Mouse (Mus musculus) limb, embryonic 15.5 days (tissue): ENCODE measurements around the gene Cfdp1. TPM values are rescaled to one million over a fixed set of nuclear protein-coding genes. Genes with fewer than 3 reads are reported as not detected.
A peak's percentile ranks its signal among the peaks of the same experiment; 100 is the strongest.
"Not testable (repeated sequence)": the region's sequence is repeated elsewhere in the genome, so short reads cannot be mapped to it uniquely, and the experiment has no call there.

ENCODE experiments used
- ATAC-seq: fragments of 200-750 bp; cut with Nextera tagmentation; 2 replicates; pipeline ENCODE4 v1.8.0; 2017; ENCODE audit warnings: low read depth, moderate TSS enrichment; ENCODE audit not compliant: insufficient number of reproducible peaks, low FRiP score, low TSS enrichment
- H3K27ac ChIP-seq: fragments of 300-500 bp; sonication (generic); 2 replicates; pipeline ENCODE4 v1.5.1; 2015; ENCODE audit warnings: moderate library complexity, mild to moderate bottlenecking, inconsistent platforms
- H3K27me3 ChIP-seq: fragments of 300-500 bp; sonication (generic); 2 replicates; pipeline ENCODE4 v1.6.1; 2015; ENCODE audit warnings: inconsistent platforms
- H3K36me3 ChIP-seq: fragments of 300-500 bp; sonication (generic); 2 replicates; pipeline ENCODE4 v1.6.1; 2015; ENCODE audit warnings: inconsistent platforms
- H3K4me1 ChIP-seq: fragments of 300-500 bp; sonication (generic); 2 replicates; pipeline ENCODE4 v1.6.1; 2015; ENCODE audit warnings: inconsistent platforms
- H3K4me2 ChIP-seq: fragments of 300-500 bp; sonication (generic); 2 replicates; pipeline ENCODE4 v1.6.1; 2015; ENCODE audit warnings: mild to moderate bottlenecking, inconsistent platforms
- H3K4me3 ChIP-seq: fragments of 300-500 bp; sonication (generic); 2 replicates; pipeline ENCODE4 v1.5.1; 2015; ENCODE audit warnings: mild to moderate bottlenecking, inconsistent platforms
- H3K9ac ChIP-seq: fragments of 300-500 bp; sonication (generic); 2 replicates; pipeline ENCODE4 v1.6.1; 2015; ENCODE audit warnings: inconsistent platforms
- H3K9me3 ChIP-seq: fragments of 300-500 bp; sonication (generic); 2 replicates; pipeline ENCODE4 v1.6.1; 2016; ENCODE audit warnings: inconsistent platforms
- WGBS: fragments of 180-500 bp; shearing (Covaris S2); methylation state at CpG from one replicate; pipeline ENCODE4 v1.1.7; 2015; 5-methylcytosine and 5-hydroxymethylcytosine counted together
- polyA plus RNA-seq: library from polyadenylated mRNA; unstranded; fragments of >200 nt; fragmentation: Nextera tagmentation; extraction: Ambion mirVana; gene quantifications from 2 replicates; pipeline ENCODE4 v1.2.1, GENCODE M21; 2015

Cfdp1 gene
- polyA plus RNA-seq, 1 experiment from 2014 or later: 232 TPM

DNA sequence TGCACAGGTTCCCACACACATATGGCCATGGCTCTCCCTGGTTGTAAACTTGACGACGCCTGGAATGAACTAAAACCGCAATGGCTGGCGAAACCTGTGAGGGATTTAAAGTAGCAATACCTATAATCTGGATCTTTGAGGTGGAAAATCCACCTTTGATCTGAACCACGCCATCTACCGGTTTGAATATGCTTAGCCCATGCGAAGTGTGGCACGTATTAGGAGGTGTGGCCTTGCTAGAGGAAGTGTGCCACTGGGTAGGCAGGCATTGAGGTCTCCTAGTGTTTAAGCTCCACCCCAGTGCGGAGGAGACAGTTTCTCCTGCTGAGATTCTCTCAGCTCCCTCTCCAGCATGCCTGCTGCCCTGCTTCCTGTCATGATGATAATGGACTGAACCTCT is 23.6 kb upstream of the Cfdp1 start:
- no peak overlapping the region for H3K4me2 ChIP-seq
- H3K9ac ChIP-seq: no peak overlapping the region
- ATAC-seq: no peak
- no peak overlapping the region for H3K27ac ChIP-seq
- peaks cover 3% of the 10 kb centered on the region; the same call in 1 of the 2 replicates for H3K36me3 ChIP-seq
- no peaks in the 10 kb centered on the region for H3K9me3 ChIP-seq
- no peaks in the 10 kb centered on the region for H3K27me3 ChIP-seq
- 63% methylated on average over 9 of the region's 9 CpGs for WGBS
- H3K4me1 ChIP-seq: peaks cover 2% of the 10 kb centered on the region; the same call in 1 of the 2 replicates
- H3K4me3 ChIP-seq: no peak overlapping the region

DNA sequence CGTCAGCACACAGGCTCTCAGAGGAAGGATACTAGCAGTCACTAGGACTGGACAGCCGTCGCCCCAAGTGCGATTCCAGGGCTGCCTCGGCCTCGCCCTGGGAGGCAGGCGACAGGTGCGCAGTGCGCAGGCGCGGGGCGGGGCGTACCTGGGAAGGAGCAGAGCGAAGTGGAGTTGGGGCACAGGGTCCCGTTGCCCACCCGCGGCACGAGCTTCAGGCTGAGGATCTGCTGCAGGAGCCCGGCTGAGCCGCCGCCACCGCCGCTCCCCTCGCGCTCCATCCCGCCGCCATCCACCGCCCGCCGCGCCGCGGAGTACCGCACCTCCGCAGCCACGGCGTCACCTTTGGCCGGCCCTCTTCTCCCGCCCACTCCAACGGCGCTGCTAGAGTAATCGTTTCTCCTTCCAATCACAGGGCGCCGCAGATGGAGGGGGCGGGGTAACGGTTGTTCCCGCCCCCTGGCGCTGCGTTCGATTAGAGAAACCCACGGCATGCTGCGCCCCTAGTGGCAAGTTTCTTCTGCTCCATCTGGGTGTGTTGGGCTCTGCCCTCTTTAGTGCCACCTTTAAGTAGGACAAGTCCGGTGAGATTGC is 22.4 kb upstream of the Cfdp1 start, which contains the start of gene Tmem170:
TSS of gene Tmem170 (minus strand) at position 396 of the 594 bp plus-strand sequence.
- Histone ChIP-seq H3K4me2 (peak within 1 kb of the TSS; percentile 48), H3K9ac (peak within 1 kb of the TSS; percentile 51), H3K9me3 (no peaks in the 10 kb centered on the region), H3K4me3 (peak within 1 kb of the TSS; percentile 94), H3K36me3 (peaks cover 4% of the 10 kb centered on the region; the same call in 1 of the 2 replicates), H3K4me1 (peaks cover 2% of the 10 kb centered on the region; the same call in 1 of the 2 replicates), H3K27ac (peak within 1 kb of the TSS; percentile 92), H3K27me3 (no peaks in the 10 kb centered on the region)
- ATAC-seq: peak; percentile 98
- WGBS: under 1% methylated on average over 53 of the region's 53 CpGs

GRCm38 (mm10) chr8:111875758-111876157 is 21.7 kb upstream of the Cfdp1 start:
- peak overlapping the region; percentile 48 for H3K4me2 ChIP-seq
- peak overlapping the region; percentile 51 for H3K9ac ChIP-seq
- H3K4me3 ChIP-seq: peak overlapping the region; percentile 94
- peaks cover 2% of the 10 kb centered on the region; the same call in 1 of the 2 replicates for H3K4me1 ChIP-seq
- no peak for ATAC-seq
- 11% methylated on average over 9 of the region's 9 CpGs for WGBS
- no peaks in the 10 kb centered on the region for H3K27me3 ChIP-seq
- H3K36me3 ChIP-seq: peaks cover 4% of the 10 kb centered on the region; the same call in 1 of the 2 replicates
- no peaks in the 10 kb centered on the region for H3K9me3 ChIP-seq
- peak overlapping the region; percentile 92 for H3K27ac ChIP-seq

DNA sequence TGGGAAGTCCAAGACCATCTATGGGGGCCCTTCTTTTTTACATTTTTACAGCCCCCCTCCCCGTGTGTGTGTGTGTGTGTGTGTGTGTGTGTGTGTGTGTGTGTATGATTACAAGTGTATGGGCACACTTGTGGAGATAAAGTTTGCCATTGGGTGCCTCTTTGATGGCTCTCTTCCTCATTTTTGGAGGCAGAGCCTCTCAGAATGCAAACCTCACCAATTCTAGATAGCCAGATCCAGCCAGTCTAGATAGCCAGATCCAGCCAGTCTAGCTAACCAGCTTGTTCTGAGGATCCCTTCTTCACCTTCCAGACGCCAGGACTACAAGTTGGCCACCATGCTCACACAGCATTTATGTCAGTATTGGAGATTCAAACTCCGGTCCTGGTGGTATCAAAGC is 17.2 kb upstream of the Cfdp1 start:
- no peaks in the 10 kb centered on the region for H3K27me3 ChIP-seq
- H3K9ac ChIP-seq: no peak overlapping the region
- peaks cover 2% of the 10 kb centered on the region; the same call in 1 of the 2 replicates for H3K4me1 ChIP-seq
- no peak for ATAC-seq
- H3K9me3 ChIP-seq: no peaks in the 10 kb centered on the region
- no peak overlapping the region for H3K4me2 ChIP-seq
- no peak overlapping the region for H3K27ac ChIP-seq
- H3K4me3 ChIP-seq: no peak overlapping the region
- H3K36me3 ChIP-seq: peaks cover 13% of the 10 kb centered on the region; the same call in 1 of the 2 replicates
- 90% methylated on average over 3 of the region's 3 CpGs for WGBS

GRCm38 (mm10) chr8:111870379-111870778 is 16.3 kb upstream of the Cfdp1 start:
- ATAC-seq: no peak
- H3K4me1 ChIP-seq: no peaks in the 10 kb centered on the region
- H3K27me3 ChIP-seq: no peaks in the 10 kb centered on the region
- no peaks in the 10 kb centered on the region for H3K9me3 ChIP-seq
- no peak overlapping the region for H3K27ac ChIP-seq
- no peak overlapping the region for H3K4me3 ChIP-seq
- 96% methylated on average over 3 of the region's 3 CpGs for WGBS
- no peak overlapping the region for H3K4me2 ChIP-seq
- no peak overlapping the region for H3K9ac ChIP-seq
- H3K36me3 ChIP-seq: peaks cover 21% of the 10 kb centered on the region

DNA sequence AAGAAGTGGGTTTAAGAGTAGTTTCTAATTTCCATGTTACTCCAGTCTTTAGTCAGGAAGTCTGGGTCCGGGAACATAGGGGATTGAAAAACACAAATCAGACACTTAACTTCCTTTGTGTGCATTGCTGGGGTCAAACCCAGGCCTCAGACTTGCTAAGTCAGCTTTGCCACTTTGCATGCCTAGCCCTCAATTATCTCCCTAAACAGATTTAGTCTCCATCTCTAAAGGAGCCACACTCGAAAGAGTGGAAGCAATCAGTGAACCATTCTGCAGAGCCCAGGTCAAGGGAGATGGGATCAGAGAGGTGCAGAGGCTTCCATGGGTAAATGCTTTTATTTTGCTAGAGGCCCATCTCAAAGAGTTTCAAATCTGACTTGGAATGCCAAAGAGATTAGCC is 14.6 kb upstream of the Cfdp1 start:
- H3K9ac ChIP-seq: no peak overlapping the region
- H3K4me1 ChIP-seq: no peaks in the 10 kb centered on the region
- 58% methylated on average over 2 of the region's 2 CpGs for WGBS
- no peaks in the 10 kb centered on the region for H3K9me3 ChIP-seq
- peaks cover 30% of the 10 kb centered on the region for H3K36me3 ChIP-seq
- no peaks in the 10 kb centered on the region for H3K27me3 ChIP-seq
- H3K4me2 ChIP-seq: no peak overlapping the region
- no peak for ATAC-seq
- H3K27ac ChIP-seq: no peak overlapping the region
- H3K4me3 ChIP-seq: no peak overlapping the region

- H3K9ac ChIP-seq: no peak overlapping the region
- no peak overlapping the region for H3K27ac ChIP-seq
- no peak for ATAC-seq
- H3K4me2 ChIP-seq: no peak overlapping the region
- H3K4me1 ChIP-seq: no peaks in the 10 kb centered on the region
- no peak overlapping the region for H3K4me3 ChIP-seq
- no peaks in the 10 kb centered on the region for H3K9me3 ChIP-seq
- 75% methylated on average over 6 of the region's 6 CpGs for WGBS
- H3K27me3 ChIP-seq: no peaks in the 10 kb centered on the region
- H3K36me3 ChIP-seq: peaks cover 29% of the 10 kb centered on the region
Measured at GRCm38 (mm10) chr8:111865857-111866256, 11.8 kb upstream of the Cfdp1 start.

DNA sequence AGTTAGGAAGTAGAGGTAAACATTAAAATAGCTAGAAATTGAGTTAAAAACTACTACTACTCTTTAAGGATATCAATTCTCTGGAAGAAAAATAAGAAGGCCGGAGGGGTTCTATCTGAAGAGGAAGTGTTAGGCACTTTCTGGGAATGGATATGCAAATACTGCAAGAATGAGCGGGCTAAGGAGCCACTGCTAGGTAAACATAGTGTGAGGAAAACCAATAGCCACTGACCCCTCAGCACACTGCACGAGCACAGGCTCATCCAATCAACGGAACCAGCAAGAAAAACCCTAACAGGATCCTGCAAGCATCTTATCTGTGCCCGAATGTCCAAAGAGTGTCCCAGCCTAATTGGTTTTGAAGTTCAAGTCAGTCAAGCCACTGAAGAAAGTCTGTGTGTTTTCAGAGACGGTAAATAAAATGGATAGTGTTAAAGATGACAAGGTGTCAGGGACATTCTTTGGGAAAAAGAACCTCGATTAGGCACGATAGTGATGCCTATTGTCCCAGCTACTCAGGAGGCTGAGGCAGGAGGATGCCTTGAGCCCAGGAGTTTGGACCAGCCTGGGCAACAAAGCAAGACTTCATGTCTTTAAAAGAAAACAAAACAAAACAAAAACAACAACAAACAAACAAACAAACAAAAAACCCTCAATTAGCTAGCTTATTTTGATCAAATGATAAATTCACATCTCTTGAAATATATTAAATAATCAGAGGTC is 11.2 kb upstream of the Cfdp1 start:
- H3K27ac ChIP-seq: no peak overlapping the region
- 92% methylated on average over 8 of the region's 8 CpGs for WGBS

GRCm38 (mm10) chr8:111864648-111865047 is 10.6 kb upstream of the Cfdp1 start:
- no peak overlapping the region for H3K9ac ChIP-seq
- 87% methylated on average over 8 of the region's 8 CpGs for WGBS

More for the DNA sequence above, 11.2 kb upstream of the Cfdp1 start:
- Histone ChIP-seq H3K4me3 (no peak overlapping the region), H3K4me1 (no peaks in the 10 kb centered on the region), H3K4me2 (no peak overlapping the region), H3K27me3 (no peaks in the 10 kb centered on the region), H3K9me3 (no peaks in the 10 kb centered on the region), H3K36me3 (peaks cover 29% of the 10 kb centered on the region), H3K9ac (no peak overlapping the region)
- ATAC-seq: no peak

GRCm38 (mm10) chr8:111863280-111863679 is 9.2 kb upstream of the Cfdp1 start:
- no peak for ATAC-seq
- no peaks in the 10 kb centered on the region for H3K9me3 ChIP-seq
- H3K4me3 ChIP-seq: no peak overlapping the region
- 79% methylated on average over 4 of the region's 4 CpGs for WGBS
- peaks cover 27% of the 10 kb centered on the region for H3K36me3 ChIP-seq
- H3K27me3 ChIP-seq: no peaks in the 10 kb centered on the region
- no peak overlapping the region for H3K4me2 ChIP-seq
- H3K4me1 ChIP-seq: no peaks in the 10 kb centered on the region
- no peak overlapping the region for H3K27ac ChIP-seq
- no peak overlapping the region for H3K9ac ChIP-seq

More at GRCm38 (mm10) chr8:111864648-111865047, 10.6 kb upstream of the Cfdp1 start:
- Histone ChIP-seq H3K4me2 (no peak overlapping the region), H3K4me3 (no peak overlapping the region), H3K4me1 (no peaks in the 10 kb centered on the region), H3K27me3 (no peaks in the 10 kb centered on the region), H3K9me3 (no peaks in the 10 kb centered on the region), H3K36me3 (peaks cover 29% of the 10 kb centered on the region), H3K27ac (no peak overlapping the region)
- no peak for ATAC-seq

GRCm38 (mm10) chr8:111855977-111856376 is 1.9 kb upstream of the Cfdp1 start:
- H3K4me3 ChIP-seq: no peak overlapping the region
- H3K4me2 ChIP-seq: no peak overlapping the region
- H3K27me3 ChIP-seq: no peaks in the 10 kb centered on the region
- 88% methylated on average over 12 of the region's 12 CpGs for WGBS
- ATAC-seq: no peak
- H3K36me3 ChIP-seq: no peaks in the 10 kb centered on the region
- H3K9me3 ChIP-seq: no peaks in the 10 kb centered on the region
- H3K9ac ChIP-seq: no peak overlapping the region
- H3K4me1 ChIP-seq: peaks cover 14% of the 10 kb centered on the region
- H3K27ac ChIP-seq: no peak overlapping the region

DNA sequence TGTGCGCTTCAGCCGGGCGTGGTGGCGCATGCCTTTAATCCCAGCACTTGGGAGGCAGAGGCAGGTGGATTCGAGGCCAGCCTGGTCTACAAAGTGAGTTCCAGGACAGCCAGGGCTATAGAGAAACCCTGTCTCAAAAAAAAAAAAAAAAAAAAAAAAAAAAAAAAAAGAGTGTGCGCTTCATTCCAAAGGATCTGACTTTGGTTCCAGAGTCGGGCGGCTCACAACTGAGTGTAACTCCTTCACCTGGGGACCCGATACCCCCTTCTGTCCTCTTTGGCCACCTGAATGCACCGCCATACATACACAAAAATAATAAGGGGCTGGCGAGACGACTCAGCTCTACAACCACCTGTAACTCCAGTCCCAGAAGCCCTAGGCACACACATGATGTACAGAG is 872 bp downstream of the Cfdp1 start:
- not testable (repeated sequence) for H3K36me3 ChIP-seq, H3K9me3 ChIP-seq, H3K27me3 ChIP-seq, ATAC-seq, H3K27ac ChIP-seq
- Histone ChIP-seq H3K4me3 (peak overlapping the region; percentile 87), H3K4me2 (peak overlapping the region; percentile 56), H3K9ac (peak overlapping the region; percentile 87; the same call in 1 of the 2 replicates), H3K4me1 (peaks cover 25% of the 10 kb centered on the region)
- WGBS: 51% methylated on average over 12 of the region's 12 CpGs
